Mouse (Mus musculus): ENCODE data around the gene Prkce. TPM values are rescaled to one million over a fixed set of nuclear protein-coding genes. Genes with fewer than 3 reads are reported as not detected.

The Prkce gene
- polyA plus RNA-seq, 1 experiment from 2014 or later = 9.0 TPM

DNA sequence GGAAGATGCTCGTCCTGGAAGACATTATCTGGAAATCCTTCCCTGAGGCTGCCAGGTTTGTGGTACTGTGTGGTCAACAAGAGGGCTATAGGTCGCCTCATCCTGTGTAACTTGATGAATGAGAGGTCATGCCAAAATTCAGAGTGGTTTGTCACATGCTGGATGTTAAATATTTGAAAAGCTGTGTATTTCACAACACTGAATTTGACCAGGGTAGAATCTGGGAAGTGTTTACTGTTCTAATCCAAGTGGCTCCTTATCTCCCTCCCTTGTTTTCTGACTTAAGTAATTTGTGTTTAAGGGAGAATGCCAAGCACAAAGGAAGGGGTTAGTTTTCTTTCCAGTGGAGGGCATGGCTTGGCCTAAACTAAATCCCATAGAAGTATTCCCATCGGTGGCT, 355.8 kb downstream of the Prkce start:
- WGBS = 55% methylated on average over 3 of the region's 3 CpGs

DNA sequence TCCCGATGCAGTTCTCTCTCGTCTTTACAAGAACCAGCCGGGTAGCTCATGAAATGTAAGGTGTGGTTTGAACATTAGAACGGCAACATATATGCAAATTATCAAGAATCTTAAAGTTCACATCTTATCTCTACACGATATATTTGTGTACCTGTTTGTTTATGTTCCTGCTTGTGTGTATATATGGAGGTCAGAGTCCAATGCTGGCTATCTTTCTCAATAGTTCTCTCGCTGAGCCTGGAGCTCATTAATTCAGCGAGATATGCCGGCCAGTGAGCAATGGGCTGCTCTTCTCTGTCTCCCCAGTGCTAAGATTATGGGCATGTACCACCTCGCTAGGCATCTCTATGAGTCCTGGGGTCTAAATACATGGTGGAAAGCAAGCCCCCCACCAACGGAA, 356.3 kb downstream of the Prkce start:
- no peak overlapping the region for H3K4me3 ChIP-seq
- no peaks in the 10 kb centered on the region for H3K4me1 ChIP-seq
- 90% methylated on average over 10 of the region's 10 CpGs for WGBS
- no peak overlapping the region for H3K4me2 ChIP-seq
- no peaks in the 10 kb centered on the region for H3K36me3 ChIP-seq
- no peaks in the 10 kb centered on the region for H3K9me3 ChIP-seq
- ATAC-seq (ENCODE audit: insufficient number of reproducible peaks, insufficient read depth, low FRiP score, low TSS enrichment, low read depth) = no peak
- H3K9ac ChIP-seq = no peak overlapping the region
- no peaks in the 10 kb centered on the region for H3K27me3 ChIP-seq
- H3K27ac ChIP-seq = no peak overlapping the region

More for the DNA sequence above, 355.8 kb downstream of the Prkce start:
- Histone ChIP-seq H3K4me1 (no peaks in the 10 kb centered on the region), H3K4me3 (no peak overlapping the region), H3K9me3 (no peaks in the 10 kb centered on the region), H3K27ac (no peak overlapping the region), H3K36me3 (no peaks in the 10 kb centered on the region), H3K4me2 (no peak overlapping the region), H3K9ac (no peak overlapping the region), H3K27me3 (no peaks in the 10 kb centered on the region)
- ATAC-seq (ENCODE audit: insufficient number of reproducible peaks, insufficient read depth, low FRiP score, low TSS enrichment, low read depth) = no peak

DNA sequence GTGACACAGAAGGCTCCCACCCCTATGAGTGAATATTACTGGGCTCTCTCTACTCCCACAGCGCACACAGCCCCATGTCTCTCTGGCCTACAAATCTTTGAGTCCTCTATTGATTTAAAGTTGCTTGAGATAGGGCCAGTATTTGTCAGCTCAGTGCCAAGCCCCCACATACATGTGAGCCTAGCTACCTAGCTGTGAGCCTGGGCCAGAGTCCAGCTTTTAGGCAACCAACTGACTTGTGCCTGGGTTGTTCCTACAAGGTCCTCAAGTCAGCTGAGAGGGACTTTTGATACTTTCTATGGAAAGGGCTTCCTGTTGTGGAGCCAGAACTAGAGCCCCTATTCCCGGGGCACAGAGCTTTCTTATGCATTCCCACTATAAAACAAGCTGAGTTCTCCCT, 357.5 kb downstream of the Prkce start:
- no peaks in the 10 kb centered on the region for H3K27me3 ChIP-seq
- H3K36me3 ChIP-seq = no peaks in the 10 kb centered on the region
- H3K27ac ChIP-seq = no peak overlapping the region
- 93% methylated on average over 2 of the region's 2 CpGs for WGBS
- H3K4me1 ChIP-seq = no peaks in the 10 kb centered on the region
- no peak for ATAC-seq (ENCODE audit: insufficient number of reproducible peaks, insufficient read depth, low FRiP score, low TSS enrichment, low read depth)
- no peak overlapping the region for H3K4me3 ChIP-seq
- no peaks in the 10 kb centered on the region for H3K9me3 ChIP-seq
- no peak overlapping the region for H3K9ac ChIP-seq
- no peak overlapping the region for H3K4me2 ChIP-seq

DNA sequence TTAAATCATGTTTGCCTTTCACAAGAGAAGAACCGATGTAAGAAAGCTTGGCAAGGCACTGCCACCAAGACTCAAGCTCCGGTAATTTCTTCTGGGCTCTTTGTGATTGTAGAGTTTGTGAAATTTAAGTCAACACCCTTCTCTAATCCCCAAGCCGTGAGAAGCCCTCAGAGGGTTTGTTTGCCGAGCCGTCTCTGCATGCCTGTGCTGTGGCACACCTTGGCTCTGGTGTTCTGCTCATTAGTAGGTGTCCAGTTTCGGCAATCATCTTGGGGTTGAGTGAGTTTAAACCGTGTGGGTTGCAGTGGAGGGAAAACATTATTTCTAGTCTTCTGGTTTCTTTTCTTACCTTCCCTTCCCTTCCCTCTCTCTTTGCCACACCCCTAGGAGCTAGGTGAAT, 358.4 kb downstream of the Prkce start:
- peak; percentile 72; the same call in 1 of the 2 replicates for ATAC-seq (ENCODE audit: insufficient number of reproducible peaks, insufficient read depth, low FRiP score, low TSS enrichment, low read depth)
- Histone ChIP-seq H3K27ac (no peak overlapping the region), H3K4me3 (no peak overlapping the region), H3K9me3 (no peaks in the 10 kb centered on the region), H3K9ac (no peak overlapping the region), H3K4me1 (0 out of 2 replicates have a peak, but pooled peaks cover 4% of the 10 kb centered on the region), H3K27me3 (no peaks in the 10 kb centered on the region), H3K36me3 (no peaks in the 10 kb centered on the region), H3K4me2 (no peak overlapping the region)
- WGBS = 62% methylated on average over 7 of the region's 7 CpGs

DNA sequence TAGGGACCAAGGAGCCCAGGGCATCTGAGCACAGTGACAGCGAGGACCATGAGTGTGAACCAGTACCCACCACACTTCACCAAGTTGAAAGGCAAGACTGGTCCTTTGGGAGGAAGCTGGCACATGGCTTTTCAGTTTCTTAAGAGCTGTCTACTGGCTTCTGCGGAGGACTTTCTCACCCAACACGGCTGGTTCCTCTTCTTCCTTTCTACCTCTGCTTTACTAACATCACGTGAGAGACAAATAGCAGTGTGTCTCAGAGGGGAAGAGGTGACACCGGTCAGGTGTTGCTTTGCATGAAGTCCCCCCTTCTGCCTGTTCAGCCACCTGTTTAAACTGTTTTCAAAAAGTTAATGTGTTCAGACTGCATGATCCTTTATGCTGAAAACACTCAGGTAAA, 359.7 kb downstream of the Prkce start:
- Histone ChIP-seq H3K36me3 (no peaks in the 10 kb centered on the region), H3K4me2 (no peak overlapping the region), H3K27me3 (no peaks in the 10 kb centered on the region), H3K4me3 (no peak overlapping the region), H3K4me1 (peaks cover 9% of the 10 kb centered on the region), H3K9ac (no peak overlapping the region), H3K27ac (no peak overlapping the region), H3K9me3 (no peaks in the 10 kb centered on the region)
- 87% methylated on average over 5 of the region's 5 CpGs for WGBS
- ATAC-seq (ENCODE audit: insufficient number of reproducible peaks, insufficient read depth, low FRiP score, low TSS enrichment, low read depth) = no peak

DNA sequence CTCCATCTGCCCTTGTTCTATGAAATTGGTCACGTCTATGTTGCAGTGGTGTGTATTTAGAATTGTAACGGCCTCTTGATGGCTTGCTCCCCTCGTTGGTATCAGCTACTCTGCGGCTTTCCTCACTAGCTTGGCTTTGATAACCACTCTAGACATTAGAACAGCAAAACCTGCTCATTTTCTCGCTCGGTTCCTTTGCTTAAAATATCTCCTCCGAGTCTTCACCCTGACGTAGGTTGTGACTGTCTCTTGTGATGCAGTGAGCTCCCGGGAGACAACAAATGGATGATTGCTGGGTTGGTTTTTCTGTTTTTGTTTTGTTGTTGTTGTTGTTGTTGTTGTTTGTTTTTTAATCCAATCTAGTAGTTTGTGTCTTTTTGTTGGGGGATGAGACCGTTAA, 361.4 kb downstream of the Prkce start:
- WGBS = 88% methylated on average over 10 of the region's 10 CpGs
- Histone ChIP-seq H3K27ac (no peak overlapping the region), H3K27me3 (no peaks in the 10 kb centered on the region)

DNA sequence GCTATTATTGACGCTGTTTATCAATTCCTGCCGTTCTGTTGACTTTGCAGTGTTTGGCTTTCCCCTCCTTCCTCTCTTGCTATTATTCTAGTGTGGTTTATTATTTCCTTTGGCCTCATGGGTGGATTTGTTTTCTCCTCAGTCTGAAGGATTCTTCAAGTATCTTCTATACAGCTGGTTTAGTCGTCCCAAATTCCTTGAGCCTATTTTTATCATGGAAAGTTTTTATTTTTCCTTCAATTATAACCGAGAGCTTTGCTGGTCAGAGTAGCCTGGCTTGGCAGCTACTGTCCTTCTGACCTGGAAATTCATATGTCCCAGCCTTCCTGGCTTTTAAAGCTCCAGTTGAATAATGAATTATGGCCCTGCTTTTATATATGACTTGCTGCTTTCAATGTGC, 361.8 kb downstream of the Prkce start:
- no peak overlapping the region for H3K9ac ChIP-seq
- no peak overlapping the region for H3K4me3 ChIP-seq
- no peaks in the 10 kb centered on the region for H3K27me3 ChIP-seq
- WGBS = 74% methylated on average over 4 of the region's 4 CpGs
- peaks cover 15% of the 10 kb centered on the region for H3K4me1 ChIP-seq
- H3K36me3 ChIP-seq = no peaks in the 10 kb centered on the region
- H3K9me3 ChIP-seq = no peaks in the 10 kb centered on the region
- no peak for ATAC-seq (ENCODE audit: insufficient number of reproducible peaks, insufficient read depth, low FRiP score, low TSS enrichment, low read depth)
- no peak overlapping the region for H3K27ac ChIP-seq
- H3K4me2 ChIP-seq = no peak overlapping the region

More for the DNA sequence above, 361.4 kb downstream of the Prkce start:
- Histone ChIP-seq H3K4me3 (no peak overlapping the region), H3K4me2 (no peak overlapping the region), H3K4me1 (peaks cover 15% of the 10 kb centered on the region), H3K9me3 (no peaks in the 10 kb centered on the region), H3K36me3 (no peaks in the 10 kb centered on the region), H3K9ac (no peak overlapping the region)
- ATAC-seq (ENCODE audit: insufficient number of reproducible peaks, insufficient read depth, low FRiP score, low TSS enrichment, low read depth) = no peak

DNA sequence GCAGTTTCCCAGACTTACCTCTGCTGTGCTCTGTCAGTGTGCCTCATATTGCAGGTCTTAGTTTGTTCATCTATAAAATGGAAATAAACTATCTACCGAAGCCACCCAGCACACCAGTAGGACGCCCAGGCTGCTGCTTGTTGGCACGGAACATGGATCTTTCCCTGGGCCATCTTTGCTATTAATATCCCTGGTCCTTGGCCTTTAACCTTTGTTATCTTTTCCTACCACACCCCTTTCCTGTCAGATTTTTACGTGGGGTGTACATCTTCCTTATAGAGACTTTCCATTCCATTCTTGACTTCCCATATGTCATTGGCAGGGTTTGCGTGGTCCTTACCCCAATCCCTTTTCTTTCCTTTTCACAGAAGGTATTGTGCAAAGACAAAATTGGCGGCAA, 363.6 kb downstream of the Prkce start:
- Histone ChIP-seq H3K9me3 (no peaks in the 10 kb centered on the region), H3K9ac (no peak overlapping the region), H3K4me1 (peaks cover 22% of the 10 kb centered on the region), H3K4me2 (no peak overlapping the region), H3K27ac (no peak overlapping the region), H3K27me3 (no peaks in the 10 kb centered on the region), H3K36me3 (no peaks in the 10 kb centered on the region), H3K4me3 (no peak overlapping the region)
- ATAC-seq (ENCODE audit: insufficient number of reproducible peaks, insufficient read depth, low FRiP score, low TSS enrichment, low read depth) = no peak
- 89% methylated on average over 6 of the region's 6 CpGs for WGBS

DNA sequence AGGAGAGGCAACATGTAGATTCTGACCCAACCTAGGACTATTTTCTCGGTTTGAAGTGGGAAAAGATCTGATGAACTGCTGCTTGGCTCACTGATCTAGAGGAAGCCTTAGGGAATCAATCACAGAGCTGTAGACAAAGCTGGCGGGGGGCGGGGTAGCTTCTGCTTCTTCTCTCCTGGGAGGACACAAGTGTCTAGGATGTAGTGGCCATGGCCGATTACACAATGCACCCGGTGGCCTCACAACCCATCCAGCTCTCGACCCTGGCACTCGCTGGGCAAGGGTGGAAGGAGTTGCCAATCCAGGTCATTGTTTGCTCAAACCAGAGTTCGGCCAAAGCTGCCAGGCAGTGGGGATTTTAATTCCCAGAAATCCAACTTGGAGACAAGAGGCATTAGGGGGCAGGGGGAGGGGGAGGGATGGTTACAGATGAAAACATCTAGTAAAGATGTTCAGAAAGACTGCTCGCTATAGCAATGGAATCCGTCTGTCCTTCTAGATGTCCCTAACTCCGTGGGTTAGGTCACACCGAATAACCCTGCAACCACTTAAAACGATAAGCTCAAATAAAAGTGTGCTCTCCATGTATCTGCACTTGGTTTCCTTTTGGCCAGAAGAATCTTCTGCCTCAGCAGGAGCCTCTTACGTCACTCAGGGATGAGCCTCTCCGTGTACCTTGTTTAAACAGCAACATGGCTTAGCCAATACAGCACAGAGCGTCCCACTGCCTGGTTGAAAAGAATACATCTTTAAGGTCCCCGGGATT, 365.4 kb downstream of the Prkce start:
- no peak overlapping the region for H3K9ac ChIP-seq
- WGBS = 80% methylated on average over 17 of the region's 17 CpGs
- no peaks in the 10 kb centered on the region for H3K27me3 ChIP-seq
- no peak overlapping the region for H3K4me3 ChIP-seq
- H3K36me3 ChIP-seq = no peaks in the 10 kb centered on the region
- ATAC-seq (ENCODE audit: insufficient number of reproducible peaks, insufficient read depth, low FRiP score, low TSS enrichment, low read depth) = no peak
- no peak overlapping the region for H3K4me2 ChIP-seq
- H3K9me3 ChIP-seq = no peaks in the 10 kb centered on the region
- H3K4me1 ChIP-seq = peaks cover 35% of the 10 kb centered on the region
- H3K27ac ChIP-seq = no peak overlapping the region

DNA sequence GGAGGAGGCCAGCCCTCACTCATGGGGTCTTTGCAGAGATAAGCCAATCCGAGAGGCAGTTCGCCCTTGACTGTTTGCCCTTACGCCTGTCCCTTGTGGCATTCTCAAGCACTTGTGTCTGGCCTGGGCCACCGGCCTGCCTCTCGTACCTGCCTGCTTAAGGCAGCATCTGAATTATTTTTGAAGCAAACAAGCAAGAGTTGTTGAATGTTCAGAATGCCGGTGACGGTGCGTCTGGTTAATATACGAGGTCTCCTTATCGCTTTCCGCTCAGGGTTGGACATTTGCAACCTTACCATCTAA, 365.9 kb downstream of the Prkce start:
- no peak overlapping the region for H3K4me2 ChIP-seq
- no peak for ATAC-seq (ENCODE audit: insufficient number of reproducible peaks, insufficient read depth, low FRiP score, low TSS enrichment, low read depth)
- H3K9me3 ChIP-seq = no peaks in the 10 kb centered on the region
- no peak overlapping the region for H3K27ac ChIP-seq
- H3K36me3 ChIP-seq = no peaks in the 10 kb centered on the region
- no peaks in the 10 kb centered on the region for H3K27me3 ChIP-seq
- no peak overlapping the region for H3K4me3 ChIP-seq
- 83% methylated on average over 11 of the region's 11 CpGs for WGBS
- H3K9ac ChIP-seq = no peak overlapping the region
- peaks cover 35% of the 10 kb centered on the region for H3K4me1 ChIP-seq

DNA sequence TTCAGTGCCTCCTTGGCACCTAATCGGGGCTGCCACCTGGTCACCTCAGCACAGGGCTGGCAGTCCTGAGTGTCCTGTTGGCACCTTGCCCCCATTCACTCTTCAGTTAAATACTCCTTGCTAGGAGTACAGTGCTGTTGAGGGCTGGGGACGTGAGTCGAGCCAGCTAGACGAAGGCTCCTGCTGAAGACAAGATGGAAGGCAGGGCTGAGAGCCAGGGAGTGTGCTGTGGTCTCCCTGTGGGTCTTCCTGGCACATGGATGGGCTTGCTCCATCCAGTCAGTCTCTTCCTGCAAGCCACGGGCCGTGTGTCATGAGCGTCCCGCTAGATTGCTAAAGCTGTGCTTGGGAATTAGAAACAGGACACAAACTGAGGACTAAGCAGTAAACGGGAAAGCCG, 367.5 kb downstream of the Prkce start:
- H3K27ac ChIP-seq = peak overlapping the region; percentile 11; the same call in 1 of the 2 replicates
- no peak overlapping the region for H3K4me3 ChIP-seq
- no peak overlapping the region for H3K9ac ChIP-seq
- WGBS = 62% methylated on average over 10 of the region's 10 CpGs
- peaks cover 35% of the 10 kb centered on the region for H3K4me1 ChIP-seq
- no peaks in the 10 kb centered on the region for H3K9me3 ChIP-seq
- no peaks in the 10 kb centered on the region for H3K36me3 ChIP-seq
- ATAC-seq (ENCODE audit: insufficient number of reproducible peaks, insufficient read depth, low FRiP score, low TSS enrichment, low read depth) = no peak
- no peaks in the 10 kb centered on the region for H3K27me3 ChIP-seq
- H3K4me2 ChIP-seq = no peak overlapping the region

DNA sequence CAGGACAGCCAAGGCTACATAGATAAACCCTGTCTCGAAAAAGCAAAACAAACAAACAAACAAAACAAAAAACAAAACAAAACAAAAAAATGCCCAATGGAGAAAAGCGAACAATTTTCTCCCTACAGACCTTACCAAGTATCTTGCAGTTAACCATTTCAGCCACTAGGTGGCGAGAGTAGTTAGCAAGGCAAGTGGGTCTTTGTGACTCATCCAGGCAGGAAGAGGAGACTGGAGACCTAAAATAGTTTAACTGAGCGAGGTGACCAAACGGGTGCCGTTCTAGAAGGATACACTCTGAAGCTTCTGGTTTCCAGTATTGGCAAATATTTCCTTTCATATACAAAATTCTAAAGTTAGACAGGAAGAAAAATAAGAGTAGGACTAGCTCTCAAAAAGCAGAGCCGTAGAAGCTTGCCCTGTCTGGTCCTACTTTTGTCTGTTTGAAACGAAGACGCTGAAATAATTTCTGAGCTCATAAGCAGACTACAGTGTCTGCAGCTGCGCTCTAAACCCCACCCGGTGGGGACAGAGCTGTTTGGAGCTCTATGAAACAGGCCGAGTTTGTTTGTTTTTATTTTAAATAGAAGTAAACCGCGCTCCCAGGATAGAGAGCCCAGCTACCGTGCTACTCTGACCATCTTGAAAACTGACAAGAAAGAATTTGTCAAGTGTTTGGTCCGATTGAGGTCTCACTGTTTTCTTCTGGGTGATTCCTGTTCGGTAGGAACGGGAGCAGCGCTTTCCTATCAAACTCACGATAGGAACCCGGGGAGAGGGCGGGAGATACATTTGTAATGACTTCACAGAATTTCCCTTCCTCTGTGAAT, 368.5 kb downstream of the Prkce start:
- H3K4me2 ChIP-seq = peak overlapping the region; percentile 55
- no peaks in the 10 kb centered on the region for H3K36me3 ChIP-seq
- H3K27ac ChIP-seq = peak overlapping the region; percentile 51; the same call in 1 of the 2 replicates
- H3K4me3 ChIP-seq = peak overlapping the region; percentile 16
- no peaks in the 10 kb centered on the region for H3K27me3 ChIP-seq
- 27% methylated on average over 22 of the region's 22 CpGs for WGBS
- peaks cover 31% of the 10 kb centered on the region for H3K4me1 ChIP-seq
- no peaks in the 10 kb centered on the region for H3K9me3 ChIP-seq
- ATAC-seq (ENCODE audit: insufficient number of reproducible peaks, insufficient read depth, low FRiP score, low TSS enrichment, low read depth) = 0 out of 2 replicates have a peak, but pooled peaks have one; percentile 65
- peak overlapping the region; percentile 44; the same call in 1 of the 2 replicates for H3K9ac ChIP-seq

Data from embryonic facial prominence, embryonic 13.5 days (tissue).